Mouse (Mus musculus) C2C12 (cell line): Measurements from ENCODE around the gene Prima1.

Source experiments
- CTCF ChIP-seq: IDR thresholded peaks from one replicate; pipeline ENCODE4 v1.5.1; 2011; ENCODE audit not compliant: control insufficient read depth, insufficient read depth, insufficient read length
- FOSL1 ChIP-seq: IDR thresholded peaks from one replicate; pipeline ENCODE4 v1.8.0; 2011; ENCODE audit warnings: mild to moderate bottlenecking, low read length; ENCODE audit not compliant: poor library complexity, insufficient read depth, severe bottlenecking
- MAX ChIP-seq: IDR thresholded peaks from one replicate; pipeline ENCODE4 v1.6.1; 2011; ENCODE audit warnings: mild to moderate bottlenecking, control low read depth
- MYOD1 ChIP-seq: IDR thresholded peaks from one replicate; pipeline ENCODE4 v1.6.1; 2011; ENCODE audit warnings: low read depth; ENCODE audit not compliant: control insufficient read depth, insufficient read length

DNA sequence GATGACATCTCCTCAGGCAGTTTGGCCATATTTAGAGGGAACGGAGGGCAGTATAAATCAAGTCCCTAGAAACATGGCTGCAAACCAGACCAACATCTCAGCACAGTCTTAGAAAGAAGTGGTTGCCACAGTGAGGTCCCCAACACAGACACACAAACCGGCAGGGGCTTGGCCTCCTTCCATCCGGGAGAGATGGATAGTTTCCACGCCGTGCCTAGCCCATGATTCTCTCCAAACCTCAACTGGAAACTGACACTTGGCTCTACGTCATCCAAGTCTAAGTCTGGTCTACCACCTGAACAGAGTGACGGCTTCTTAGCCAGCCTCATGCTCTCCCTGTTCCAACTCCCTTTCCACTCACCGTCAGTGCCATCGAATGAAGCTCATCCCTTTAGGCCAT, 18.3 kb downstream of the Prima1 start:
- TF ChIP-seq CTCF (no peak), MYOD1 (no peak), MAX (no peak), FOSL1 (no peak)
